Mouse (Mus musculus) testis, adult 10 weeks (tissue): ENCODE measurements around the gene Celsr1. TPM values are rescaled to one million over a fixed set of nuclear protein-coding genes. Genes with fewer than 3 reads are reported as not detected.

Source experiments
- polyA plus RNA-seq: library from polyadenylated mRNA; stranded (reverse); fragments of 350-450 nt; fragmentation: Illumina TruSeq; extraction: RNeasy Lipid Tissue Mini Kit (QIAGEN cat#74804); gene quantifications from one replicate; pipeline ENCODE4 v1.2.3, GENCODE M21; 2014; ENCODE audit warnings: low read depth, low replicate concordance

Gene Celsr1
- not detected for polyA plus RNA-seq

GRCm38 (mm10) chr15:86033191-86033841 is at the start of gene Celsr1:
TSS of gene Celsr1 (minus strand) at chr15:86033777.

GRCm38 (mm10) chr15:86057413-86057812 is 23.8 kb upstream of the Celsr1 start, which contains the start of gene Gramd4:
TSS of gene Gramd4 (plus strand) at chr15:86057695.

DNA sequence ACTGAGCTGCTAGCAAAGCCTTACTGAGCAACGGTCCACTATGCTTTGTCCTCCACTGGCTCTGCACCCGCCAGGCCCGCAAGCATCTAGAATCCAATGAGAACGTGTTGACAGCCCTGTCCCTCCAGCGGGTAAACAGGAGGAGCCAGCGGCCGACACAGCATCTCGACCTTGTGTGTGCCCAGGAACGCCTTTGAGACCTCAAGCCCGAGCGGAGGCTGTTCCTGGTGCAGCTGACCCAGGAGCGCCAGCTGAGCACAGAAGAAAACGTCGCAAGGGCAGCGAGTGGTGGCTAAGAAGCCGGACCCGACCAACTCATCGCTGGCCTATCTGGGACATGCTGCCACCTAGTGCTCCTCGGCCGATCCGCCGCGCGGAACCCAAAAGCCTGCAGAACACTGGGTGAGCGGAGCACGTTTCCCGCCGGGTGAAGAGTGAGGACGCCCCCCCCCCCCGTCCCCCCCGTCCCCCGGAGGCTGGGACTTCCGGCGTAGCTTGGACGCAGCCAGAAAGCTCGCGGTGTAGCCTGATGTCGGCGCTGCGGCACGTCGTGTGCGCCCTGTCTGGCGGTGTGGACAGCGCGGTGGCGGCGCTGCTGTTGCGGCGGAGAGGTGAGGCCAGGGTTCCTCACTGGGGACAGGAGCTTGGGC is 154.6 kb downstream of the Celsr1 start, which contains the start of gene Trmu:
Trmu (plus strand) TSS at position 465 of the 650 bp plus-strand sequence.

GRCm38 (mm10) chr15:85859490-85860031 is 174.0 kb downstream of the Celsr1 start, which contains the start of gene Gtse1:
TSS of gene Gtse1 (plus strand) at chr15:85859745.

Other genes with a start within 250 kb of the Celsr1 start
- 3.9 TPM for gene Cdpf1, start 222.1 kb downstream of the Celsr1 start, polyA plus RNA-seq
- gene Pkdrej, start 212.0 kb downstream of the Celsr1 start, polyA plus RNA-seq = 17.6 TPM
- 1.4 TPM for gene Ttc38, start 201.5 kb downstream of the Celsr1 start, polyA plus RNA-seq
- gene Gtse1, start 174.0 kb downstream of the Celsr1 start, polyA plus RNA-seq = 0.91 TPM
- gene Trmu, start 154.5 kb downstream of the Celsr1 start, polyA plus RNA-seq = 7.6 TPM
- gene Gramd4, start 23.9 kb upstream of the Celsr1 start, polyA plus RNA-seq = 0.15 TPM
- 14.6 TPM for gene Cerk, start 152.4 kb upstream of the Celsr1 start, polyA plus RNA-seq
- 2.7 TPM for gene Tbc1d22a, start 180.7 kb upstream of the Celsr1 start, polyA plus RNA-seq